Mouse (Mus musculus) spleen, embryonic (tissue): ENCODE data around the gene Cryba2.

Experiments
- CTCF ChIA-PET: fragments of 350-600 bp; sonication (Branson Sonifier 250); formaldehyde crosslinking; loops from one replicate; lab custom pipeline; 2022; lab: Charles Lee

The Cryba2 gene

GRCm38 (mm10) chr1:74884196-74885141 lies 8.5 kb downstream of the Cryba2 start:
- CTCF ChIA-PET: no interaction called here

DNA sequence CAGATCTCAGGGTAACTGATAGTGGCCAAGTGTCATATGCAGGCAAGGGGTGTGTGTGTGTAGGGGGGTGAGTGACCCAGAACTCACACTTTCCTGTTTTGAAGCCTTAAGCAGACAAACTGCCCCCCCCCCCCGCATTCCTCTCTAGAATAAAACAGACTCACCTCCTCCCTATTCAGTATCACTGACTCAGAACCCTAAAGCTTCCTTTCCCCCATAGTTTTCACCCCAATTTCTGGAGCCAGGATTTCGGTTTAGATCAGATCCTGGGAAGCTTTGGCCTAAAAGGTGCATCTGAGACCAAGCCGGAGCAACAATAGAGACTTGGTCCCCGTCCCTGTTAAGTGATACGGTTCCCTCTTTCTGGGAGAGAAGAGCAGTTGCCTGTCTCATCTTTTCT lies 9.5 kb downstream of the Cryba2 start:
- CTCF ChIA-PET: no interaction called here

GRCm38 (mm10) chr1:74882828-74883227 lies 10.1 kb downstream of the Cryba2 start:
- CTCF ChIA-PET: no interaction called here

DNA sequence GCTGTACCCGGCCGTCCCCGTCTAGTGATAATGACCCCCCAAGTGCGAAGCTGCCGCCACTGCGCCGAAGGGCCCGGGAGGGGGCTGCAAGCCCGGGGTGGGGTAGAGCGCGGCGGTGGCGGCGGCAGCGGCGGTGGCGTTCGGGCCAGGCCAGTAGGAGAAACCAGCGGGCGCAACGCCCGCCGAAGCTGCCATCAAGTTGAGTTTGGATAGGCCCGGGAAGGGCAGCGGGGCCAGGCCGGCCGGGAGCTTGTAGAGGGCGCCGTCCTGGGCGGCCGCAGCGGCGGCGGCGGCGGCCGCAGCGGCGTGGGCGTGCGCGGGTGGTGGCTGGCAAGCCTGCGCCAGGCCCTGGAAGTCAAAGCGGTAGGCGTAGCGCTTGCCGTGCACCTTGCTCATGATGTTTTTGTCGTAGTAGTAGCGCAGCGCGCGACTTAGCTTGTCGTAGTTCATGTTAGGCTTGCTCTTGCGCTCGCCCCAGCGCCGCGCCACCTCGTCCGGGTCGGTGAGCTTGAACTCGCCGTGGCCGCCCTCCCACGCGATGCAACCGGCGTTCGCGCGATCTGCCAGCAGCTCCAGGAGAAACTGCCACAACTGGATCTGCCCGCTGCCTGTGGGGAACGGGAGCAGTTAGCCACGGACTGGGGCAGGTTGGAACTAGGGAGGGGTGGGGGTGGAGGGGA lies 10.7 kb downstream of the Cryba2 start:
- CTCF ChIA-PET: interaction anchor here (0.6 kb wide), 1 partner anchor 28 kb away, joined by 8 read pairs; no protein-coding TSS in a partner anchor

GRCm38 (mm10) chr1:74880785-74881360 lies 12.1 kb downstream of the Cryba2 start:
- CTCF ChIA-PET: no interaction called here

- CTCF ChIA-PET: no interaction called here
Measured at GRCm38 (mm10) chr1:74877199-74877598, 15.7 kb downstream of the Cryba2 start.

DNA sequence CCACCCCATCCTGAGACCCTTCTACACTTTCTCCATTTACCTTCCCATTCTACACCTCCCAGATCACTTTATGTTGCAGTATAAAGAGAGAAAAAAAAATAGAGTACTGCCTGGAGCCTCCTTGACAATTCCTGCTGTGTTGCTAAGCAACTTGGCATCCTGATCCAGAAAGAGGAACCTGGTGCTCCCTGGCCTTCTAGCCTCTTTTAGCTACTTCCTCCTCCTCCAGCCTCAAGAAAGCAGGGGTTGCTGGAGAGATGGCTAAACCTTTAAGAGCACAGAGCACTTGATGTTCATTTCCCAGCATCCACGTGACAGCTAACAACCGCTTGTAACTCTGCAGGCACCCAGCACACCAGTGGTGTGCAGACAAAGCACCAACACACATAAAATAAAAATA lies 20.7 kb downstream of the Cryba2 start:
- CTCF ChIA-PET: no interaction called here

DNA sequence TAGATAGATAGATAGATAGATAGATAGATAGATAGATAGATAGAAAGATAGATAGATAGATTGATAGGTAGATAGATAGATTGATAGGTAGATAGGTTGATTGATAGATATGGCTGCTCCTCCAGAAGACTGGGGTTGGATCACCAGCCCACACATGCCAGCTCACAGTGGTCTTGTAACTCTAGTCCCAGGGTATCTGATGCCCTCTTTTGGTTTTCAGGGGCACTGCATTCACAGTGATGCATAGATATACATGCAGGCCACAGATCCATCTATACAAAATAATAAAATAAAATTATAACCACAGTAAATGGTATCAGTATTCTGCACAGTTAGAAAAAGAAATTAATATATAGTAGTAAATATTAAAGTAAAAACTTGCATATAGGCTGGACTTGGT lies 31.2 kb downstream of the Cryba2 start:
- CTCF ChIA-PET: no interaction called here

- CTCF ChIA-PET: no interaction called here
Measured at GRCm38 (mm10) chr1:74859223-74859984, 33.5 kb downstream of the Cryba2 start.

GRCm38 (mm10) chr1:74858805-74859204 lies 34.1 kb downstream of the Cryba2 start:
- CTCF ChIA-PET: no interaction called here

- CTCF ChIA-PET: no interaction called here
Measured at GRCm38 (mm10) chr1:74858171-74858719, 34.7 kb downstream of the Cryba2 start.

DNA sequence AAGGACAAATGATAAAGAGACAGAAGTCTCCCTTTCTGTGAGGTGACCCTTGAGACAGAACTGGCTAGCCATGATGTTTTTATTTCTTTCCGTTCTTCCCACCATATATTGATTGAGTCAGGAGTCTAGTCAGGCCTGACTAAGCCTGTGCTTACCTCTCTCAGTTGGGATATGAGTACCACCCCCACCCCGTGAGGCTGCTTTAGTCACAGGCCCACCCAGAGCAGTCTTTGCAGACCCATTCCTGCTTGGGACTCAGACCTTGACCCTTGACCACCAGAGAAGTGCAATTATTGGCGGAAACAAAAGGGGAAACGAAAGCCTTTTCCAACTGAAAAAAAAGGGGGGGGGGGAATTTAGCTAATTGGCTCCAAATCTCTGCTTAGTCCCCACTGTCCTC lies 35.3 kb downstream of the Cryba2 start:
- CTCF ChIA-PET: no interaction called here

- CTCF ChIA-PET: no interaction called here
Measured at GRCm38 (mm10) chr1:74857201-74857600, 35.7 kb downstream of the Cryba2 start.

DNA sequence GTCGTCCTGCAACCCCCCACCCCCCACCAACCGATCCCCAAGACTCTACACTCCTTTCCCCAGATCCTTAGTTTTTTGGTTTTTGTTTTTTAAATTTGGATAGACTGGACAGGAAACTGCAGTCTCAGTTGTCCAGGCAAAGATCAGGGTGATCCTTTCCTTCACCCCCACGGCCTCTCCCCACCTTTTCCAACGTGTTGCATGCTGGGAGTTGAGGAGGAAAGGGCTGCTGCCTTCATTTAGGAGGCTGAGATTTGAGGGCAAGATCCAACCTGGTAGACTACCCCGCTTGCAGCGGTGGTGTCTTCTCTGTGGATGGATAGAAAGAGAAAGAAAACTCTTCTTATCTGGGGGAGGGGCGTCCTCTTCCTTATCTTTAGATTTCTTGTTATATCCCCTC lies 36.2 kb downstream of the Cryba2 start:
- CTCF ChIA-PET: no interaction called here

DNA sequence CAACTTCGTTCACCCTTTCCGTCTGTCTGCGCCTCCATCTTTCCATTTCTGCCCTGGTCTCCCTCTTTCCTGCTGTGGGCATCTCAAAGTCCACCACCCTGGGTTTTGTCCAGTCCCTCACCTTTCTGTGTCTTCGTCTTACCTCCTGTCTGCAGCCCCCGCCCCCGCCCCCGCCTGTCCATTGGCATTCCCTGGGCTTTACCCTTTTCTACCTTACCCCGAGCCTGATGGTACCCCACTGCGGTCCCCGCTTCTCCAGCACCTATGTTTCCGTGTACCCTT lies 36.6 kb downstream of the Cryba2 start:
- CTCF ChIA-PET: no interaction called here

GRCm38 (mm10) chr1:74855651-74856438 lies 37.1 kb downstream of the Cryba2 start:
- CTCF ChIA-PET: no interaction called here

- CTCF ChIA-PET: no interaction called here
Measured at GRCm38 (mm10) chr1:74855156-74855555, 37.8 kb downstream of the Cryba2 start.

DNA sequence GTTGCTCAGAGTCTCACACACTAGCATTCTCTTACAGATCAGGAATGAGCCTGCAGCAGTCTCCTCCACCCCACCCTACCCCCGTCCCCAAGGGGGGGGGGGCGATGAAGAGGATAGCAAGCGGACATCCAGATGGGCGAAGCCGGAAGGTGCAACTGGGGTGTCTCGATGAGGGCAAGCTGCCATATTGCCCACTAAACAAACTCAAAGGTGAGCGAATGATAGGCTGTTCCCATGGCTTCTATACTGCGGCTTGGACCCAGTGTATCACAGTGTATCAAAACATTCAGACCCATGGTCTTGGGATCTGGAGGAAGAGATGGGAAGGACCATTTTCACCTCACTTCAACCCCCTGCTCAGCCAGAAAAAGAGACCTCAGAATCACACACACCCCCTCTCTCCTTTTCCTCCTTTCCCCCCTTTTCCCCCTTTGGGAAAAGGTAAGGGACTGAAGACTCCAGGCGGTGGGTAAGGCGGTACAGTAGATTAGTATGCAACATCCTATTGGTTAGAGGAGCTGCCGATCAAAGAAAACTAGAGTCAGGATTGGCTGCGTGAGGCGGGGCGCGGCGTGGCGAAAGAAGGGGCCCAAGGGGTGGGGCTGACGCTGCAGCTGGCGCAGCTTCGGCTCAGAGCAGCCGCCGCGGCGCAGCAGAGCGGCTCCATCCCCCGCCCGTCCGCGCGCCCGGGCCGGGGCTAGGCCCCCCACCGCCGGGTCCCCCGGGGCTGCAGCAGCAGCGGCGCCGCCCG lies 38.5 kb downstream of the Cryba2 start, which contains the start of gene Cdk5r2:
Gene Cdk5r2, plus strand, starts transcription at position 629 of the 751 bp plus-strand sequence.
- CTCF ChIA-PET: no interaction called here

DNA sequence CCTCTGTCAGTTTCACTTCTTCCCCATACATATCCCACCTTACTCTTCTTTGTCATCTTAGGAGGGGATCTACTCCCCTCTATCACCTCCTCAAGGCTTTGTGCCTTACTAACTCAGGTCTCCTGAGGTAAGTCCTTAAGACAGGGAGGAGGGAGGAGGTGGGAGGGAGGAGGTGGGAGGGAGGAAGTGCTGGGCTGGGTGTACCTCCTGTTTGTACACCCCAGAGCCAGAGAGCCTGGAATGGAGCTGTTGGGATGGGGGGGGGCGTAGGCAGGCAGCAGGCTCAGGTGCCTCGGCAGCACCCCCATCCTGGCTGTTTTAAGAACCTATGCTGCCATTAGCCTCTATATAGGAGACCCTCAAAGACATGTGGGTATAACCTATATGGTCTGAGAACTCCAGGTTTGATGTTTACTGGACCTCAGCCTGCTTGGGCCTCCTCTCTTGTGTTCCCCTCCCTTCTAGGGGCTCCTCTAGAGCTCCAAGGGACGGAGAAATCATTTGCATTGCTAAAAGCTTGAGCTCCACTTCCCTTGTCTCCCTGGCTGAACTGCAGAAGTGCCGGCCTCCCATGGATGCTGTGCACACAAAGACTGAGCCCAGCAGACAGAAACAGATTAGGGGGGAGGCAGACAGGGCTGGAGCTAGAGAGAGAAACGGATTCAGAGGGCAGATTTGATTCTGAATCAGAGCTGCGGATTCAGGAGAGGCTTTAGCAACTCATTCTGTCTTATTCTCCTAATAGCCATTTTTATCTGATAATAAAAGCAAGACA lies 41.8 kb downstream of the Cryba2 start:
- CTCF ChIA-PET: interaction anchor here (0.6 kb wide), 1 partner anchor 85 kb away, joined by 8 read pairs; no protein-coding TSS in a partner anchor
